Mouse (Mus musculus): ENCODE data around the gene Spr.
"Not testable (repeated sequence)": the region's sequence is repeated elsewhere in the genome, so short reads cannot be mapped to it uniquely, and the experiment has no call there.

Gene Spr

DNA sequence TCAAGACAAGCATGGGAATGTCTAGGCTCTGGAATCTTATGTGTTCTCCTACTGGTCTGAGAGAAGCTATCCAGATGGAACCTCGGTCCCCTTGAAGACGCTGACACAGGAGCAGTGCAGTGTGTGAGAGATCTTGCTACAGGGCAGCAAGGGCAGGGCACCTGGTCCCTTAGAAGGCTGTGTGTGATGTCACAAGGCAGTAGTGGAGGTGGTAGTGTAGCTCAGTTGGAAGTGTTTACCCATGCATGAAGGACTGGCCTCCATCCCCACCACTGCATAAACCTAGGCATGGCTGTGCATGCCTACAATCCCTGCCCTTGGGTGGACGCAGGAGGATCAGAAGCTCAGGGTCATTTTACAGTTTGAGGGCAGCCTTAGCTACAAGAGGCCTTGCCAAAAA lies 5.3 kb downstream of the Spr start:
- DNase-seq (ENCODE audit: low read depth, low spot score) = not testable (repeated sequence)

DNA sequence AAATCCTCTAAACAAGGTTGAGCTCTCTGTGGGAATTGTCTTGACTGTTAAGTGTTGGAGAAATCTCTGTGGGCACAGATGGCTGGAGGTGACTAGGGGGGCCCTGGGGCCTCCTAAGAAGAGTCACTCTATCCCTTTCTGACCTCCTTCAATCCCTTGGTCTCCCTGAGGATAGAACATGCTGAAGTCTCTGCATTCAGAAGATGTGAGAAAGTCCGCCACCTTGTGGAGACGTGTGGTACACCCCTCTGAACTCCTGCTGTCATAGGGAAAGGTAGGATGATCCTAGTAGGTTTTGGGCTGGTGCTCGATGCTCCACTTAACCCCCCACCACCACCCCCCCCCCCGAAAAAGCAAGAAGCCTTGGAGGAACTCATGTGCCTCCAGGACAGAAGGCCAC lies 5.9 kb downstream of the Spr start:
- DNase-seq (ENCODE audit: low read depth, low spot score) = no peak

DNA sequence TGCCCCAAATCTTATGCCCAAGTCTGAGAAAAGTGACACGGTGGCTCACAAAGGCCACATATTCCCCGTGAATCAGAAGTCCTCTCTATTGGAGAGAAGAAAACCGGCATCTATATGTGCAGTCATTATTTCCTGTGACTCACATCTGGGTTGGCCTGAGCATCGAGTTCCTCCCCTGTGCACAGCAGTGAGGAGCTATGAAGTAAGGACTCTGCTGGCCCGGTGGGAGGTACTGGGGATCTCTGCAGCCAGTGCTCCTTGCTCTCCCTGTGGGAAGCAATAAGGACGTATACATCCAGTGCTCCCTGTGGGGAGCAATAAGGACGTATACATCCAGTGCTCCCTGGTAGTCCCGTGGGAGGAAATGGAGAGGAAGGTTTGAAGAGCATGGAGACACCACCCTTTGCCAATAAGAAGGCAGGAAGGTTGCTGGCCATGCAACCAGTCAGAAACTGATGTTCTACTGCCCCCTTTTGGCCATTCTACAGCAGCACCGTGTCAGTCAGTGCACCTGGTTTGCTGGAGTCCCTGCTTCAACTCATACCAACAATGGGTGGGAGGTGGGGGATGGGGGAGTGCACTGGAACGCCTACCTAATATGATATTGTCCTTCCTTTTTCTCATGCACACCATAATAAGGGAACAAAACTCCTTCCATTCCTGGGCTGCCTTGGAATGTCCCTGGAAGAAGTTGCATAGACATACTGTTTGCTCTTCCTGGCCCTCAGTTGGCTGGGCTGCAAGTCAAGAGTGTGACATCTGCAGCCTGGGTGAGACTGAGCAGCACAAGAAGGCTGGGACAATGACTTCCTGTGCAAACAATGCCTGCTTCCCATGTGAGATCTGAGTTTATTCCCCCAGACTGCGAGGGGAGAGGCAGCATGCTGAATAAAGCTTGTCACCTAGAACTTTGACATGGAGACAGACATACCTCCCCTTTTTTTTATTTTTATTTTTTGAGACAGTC lies 19.7 kb downstream of the Spr start:
- DNase-seq (ENCODE audit: low read depth, low spot score) = peak; percentile 52

DNA sequence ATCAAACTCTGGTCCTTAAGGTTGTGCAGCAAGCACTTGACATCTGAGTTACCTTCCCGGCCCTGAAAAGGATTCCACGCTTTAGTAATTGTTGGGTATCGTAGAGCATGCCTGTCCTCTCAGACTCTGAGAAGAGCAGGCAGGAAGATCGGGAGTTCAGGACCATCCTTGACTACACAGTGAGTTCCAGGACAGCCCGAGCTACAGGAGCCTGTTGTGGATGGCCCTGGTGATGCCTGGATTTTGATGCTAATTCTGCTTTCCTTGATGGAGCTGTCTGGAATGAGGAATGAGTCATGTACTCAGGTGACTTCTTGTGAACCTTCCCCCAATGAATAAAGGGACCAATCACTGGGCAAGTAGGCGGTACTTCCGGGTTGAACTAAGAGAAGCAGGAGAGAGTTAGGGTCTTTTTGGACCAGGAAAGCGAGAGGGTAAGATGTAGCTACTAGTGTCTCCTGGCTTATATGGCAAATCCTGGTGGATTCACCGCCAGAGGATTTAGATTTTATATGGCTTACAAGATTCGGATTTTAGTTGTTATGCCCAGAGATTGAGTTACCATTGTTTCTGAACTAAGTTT lies 32.4 kb downstream of the Spr start:
- DNase-seq (ENCODE audit: low read depth, low spot score) = no peak

DNA sequence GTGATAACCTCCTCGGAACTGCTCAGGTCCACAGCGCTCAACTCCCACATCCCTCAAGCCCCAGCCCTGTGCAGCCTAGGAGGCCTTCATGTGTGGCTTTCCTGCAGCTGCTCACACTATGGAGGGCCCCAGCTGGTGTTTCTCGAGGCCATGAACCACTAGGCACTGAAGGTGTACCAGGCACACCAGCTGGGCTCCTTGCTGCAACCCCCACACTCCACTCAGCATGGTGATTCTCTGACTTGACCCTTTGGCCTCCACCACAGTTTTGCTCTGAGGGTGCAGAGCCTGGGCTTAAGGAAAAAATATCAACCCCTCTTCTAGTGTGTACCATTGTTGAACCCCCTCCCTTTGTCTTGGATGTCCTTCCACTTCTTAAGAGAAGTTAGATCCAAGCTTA lies 34.2 kb downstream of the Spr start:
- DNase-seq (ENCODE audit: low read depth, low spot score) = no peak

DNA sequence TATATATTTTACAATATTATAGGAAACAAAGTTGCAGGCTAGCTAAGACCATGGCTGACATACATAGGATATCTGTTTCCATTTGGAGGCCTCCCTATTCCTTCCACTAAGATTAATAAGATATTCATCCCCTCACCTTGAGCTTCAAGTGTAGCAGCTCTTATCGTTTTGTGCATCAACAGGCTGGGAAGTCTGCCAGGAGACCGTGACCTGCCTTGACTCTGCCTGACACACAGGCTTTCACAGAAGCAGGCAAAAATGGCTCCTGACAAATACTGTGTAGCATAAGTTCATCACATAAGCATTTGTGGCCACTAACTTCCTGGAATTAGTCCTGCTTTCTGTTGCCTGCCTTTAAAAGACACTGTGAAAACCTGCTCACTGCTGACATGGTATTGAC lies 41.1 kb downstream of the Spr start:
- no peak for DNase-seq (ENCODE audit: low read depth, low spot score)

DNA sequence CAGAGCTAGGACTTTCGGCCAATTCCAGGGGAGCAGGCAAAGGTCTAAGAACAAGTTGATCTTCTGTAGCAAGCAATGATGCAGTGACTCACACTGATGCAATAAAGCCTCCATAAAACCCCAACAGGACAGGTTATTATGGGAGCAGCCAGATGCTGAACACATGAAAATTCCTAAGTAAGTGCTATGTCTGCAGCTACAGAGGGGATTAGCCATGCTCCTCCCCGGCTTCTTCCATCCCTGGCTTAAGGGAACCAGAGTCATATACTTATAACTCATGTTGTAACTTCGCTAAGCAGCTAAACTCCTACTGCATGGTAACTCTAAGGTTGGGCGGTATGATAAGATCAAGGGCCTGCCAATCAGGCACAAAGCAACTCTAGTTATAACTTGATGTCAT lies 50.1 kb downstream of the Spr start:
- no peak for DNase-seq (ENCODE audit: low read depth, low spot score)

DNA sequence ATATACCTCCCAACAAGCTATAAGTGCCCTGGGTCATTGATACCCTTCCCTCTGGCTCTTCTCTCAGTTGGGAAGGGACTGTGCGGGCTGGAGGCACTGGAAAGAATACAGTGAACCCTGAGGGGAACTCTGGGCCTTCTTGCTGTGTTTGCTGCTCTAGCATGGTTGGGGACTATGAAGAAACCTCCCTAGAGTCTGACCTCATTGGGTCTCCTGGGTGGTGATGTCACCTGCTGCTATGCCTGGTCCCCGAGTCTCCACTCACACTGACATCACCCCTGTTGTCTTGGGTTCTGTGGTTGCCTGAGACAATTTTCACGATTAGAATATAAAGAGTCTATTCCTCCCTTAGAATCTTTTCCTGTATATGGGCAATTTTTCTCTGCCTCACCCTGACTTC lies 50.9 kb downstream of the Spr start:
- peak; percentile 34 for DNase-seq (ENCODE audit: low read depth, low spot score)
